Mouse (Mus musculus) embryonic facial prominence, embryonic 14.5 days (tissue): Measurements from ENCODE around the gene Pacsin2. TPM values are rescaled to one million over a fixed set of nuclear protein-coding genes. Genes with fewer than 3 reads are reported as not detected.
"Not testable (repeated sequence)": the region's sequence is repeated elsewhere in the genome, so short reads cannot be mapped to it uniquely, and the experiment has no call there.

Experiments
- ATAC-seq: fragments of 200-750 bp; cut with Nextera tagmentation; 2 replicates; pipeline ENCODE4 v1.8.0; 2017; ENCODE audit warnings: low read depth, moderate number of reproducible peaks, moderate TSS enrichment
- DNase-seq: peaks from one replicate; pipeline ENCODE4 v3.0.0-alpha.2; 2015; ENCODE audit warnings: low spot score
- H3K27ac ChIP-seq: fragments of 300-500 bp; sonication (generic); replicated peaks from 2 replicates; pipeline ENCODE4 v1.5.1; 2014; ENCODE audit warnings: low read depth, mild to moderate bottlenecking, low read length, moderate library complexity
- H3K27me3 ChIP-seq: fragments of 300-500 bp; sonication (generic); replicated peaks from 2 replicates; pipeline ENCODE4 v1.6.1; 2014; ENCODE audit warnings: low read length; ENCODE audit not compliant: control insufficient read depth, insufficient read depth
- H3K36me3 ChIP-seq: fragments of 300-500 bp; sonication (generic); 2 replicates; pipeline ENCODE4 v1.6.1; 2014; ENCODE audit warnings: low read length, mixed read lengths; ENCODE audit not compliant: control insufficient read depth, insufficient read depth
- H3K4me1 ChIP-seq: fragments of 300-500 bp; sonication (generic); 2 replicates; pipeline ENCODE4 v1.6.1; 2014; ENCODE audit warnings: antibody characterized with exemption, low read length; ENCODE audit not compliant: control insufficient read depth, insufficient read depth
- H3K4me2 ChIP-seq: fragments of 300-500 bp; sonication (generic); 2 replicates; pipeline ENCODE4 v1.6.1; 2014; ENCODE audit warnings: low read depth, mild to moderate bottlenecking, low read length, moderate library complexity, mixed read lengths
- H3K4me3 ChIP-seq: fragments of 300-500 bp; sonication (generic); 2 replicates; pipeline ENCODE4 v1.5.1; 2014; ENCODE audit warnings: low read depth, mild to moderate bottlenecking, low read length
- H3K9ac ChIP-seq: fragments of 300-500 bp; sonication (generic); 2 replicates; pipeline ENCODE4 v1.6.1; 2014; ENCODE audit warnings: low read depth, mild to moderate bottlenecking, low read length, moderate library complexity, mixed read lengths
- H3K9me3 ChIP-seq: fragments of 300-500 bp; sonication (generic); 2 replicates; pipeline ENCODE4 v1.6.1; 2016; ENCODE audit warnings: low read length; ENCODE audit not compliant: control insufficient read depth
- WGBS: fragments of 180-500 bp; shearing (Covaris S2); extraction: QIAGEN DNeasy Blood & Tissue Kit; methylation state at CpG from one replicate; pipeline ENCODE4 v1.1.7; 2014; 5-methylcytosine and 5-hydroxymethylcytosine counted together
- polyA plus RNA-seq: library from polyadenylated mRNA; unstranded; fragments of >200 nt; fragmentation: Nextera tagmentation; extraction: Ambion mirVana; gene quantifications from 2 replicates; pipeline ENCODE4 v1.2.1, GENCODE M21; 2014

Gene Pacsin2
- polyA plus RNA-seq, 1 experiment from 2014 or later = 49.3 TPM

GRCm38 (mm10) chr15:83375136-83375535, 89.3 kb downstream of the Pacsin2 start:
- Histone ChIP-seq H3K27me3 (no peaks in the 10 kb centered on the region), H3K4me2 (no peak overlapping the region), H3K9me3 (no peaks in the 10 kb centered on the region), H3K36me3 (peaks cover 29% of the 10 kb centered on the region), H3K4me1 (no peaks in the 10 kb centered on the region), H3K27ac (no peak overlapping the region), H3K9ac (no peak overlapping the region), H3K4me3 (no peak overlapping the region)
- ATAC-seq (peak; percentile 57), DNase-seq (peak; percentile 51)
- 59% methylated on average over 4 of the region's 4 CpGs for WGBS

- no peak overlapping the region for H3K9ac ChIP-seq
Observed at GRCm38 (mm10) chr15:83374076-83374475, 90.3 kb downstream of the Pacsin2 start.

GRCm38 (mm10) chr15:83368702-83369101, 95.7 kb downstream of the Pacsin2 start:
- not testable (repeated sequence) for H3K4me3 ChIP-seq, H3K36me3 ChIP-seq, H3K4me2 ChIP-seq, H3K9ac ChIP-seq, H3K27ac ChIP-seq, H3K4me1 ChIP-seq, ATAC-seq, H3K9me3 ChIP-seq, DNase-seq, H3K27me3 ChIP-seq
- WGBS = 92% methylated on average over 4 of the region's 4 CpGs

More at GRCm38 (mm10) chr15:83374076-83374475, 90.3 kb downstream of the Pacsin2 start:
- H3K4me3 ChIP-seq = no peak overlapping the region
- H3K27ac ChIP-seq = no peak overlapping the region
- H3K4me1 ChIP-seq = no peaks in the 10 kb centered on the region
- ATAC-seq (no peak), DNase-seq (no peak)
- H3K9me3 ChIP-seq = no peaks in the 10 kb centered on the region
- no peak overlapping the region for H3K4me2 ChIP-seq
- H3K36me3 ChIP-seq = peaks cover 23% of the 10 kb centered on the region
- H3K27me3 ChIP-seq = no peaks in the 10 kb centered on the region

- H3K4me3 ChIP-seq = no peak overlapping the region
- ATAC-seq (no peak), DNase-seq (peak; percentile 20)
- WGBS = 66% methylated on average over 2 of the region's 2 CpGs
- 0 out of 2 replicates have a peak, but pooled peaks cover 3% of the 10 kb centered on the region for H3K9me3 ChIP-seq
- H3K27ac ChIP-seq = no peak overlapping the region
- H3K9ac ChIP-seq = no peak overlapping the region
- peaks cover 6% of the 10 kb centered on the region; the same call in 1 of the 2 replicates for H3K4me1 ChIP-seq
- no peak overlapping the region for H3K4me2 ChIP-seq
- H3K27me3 ChIP-seq = no peaks in the 10 kb centered on the region; the same call in 1 of the 2 replicates
- no peaks in the 10 kb centered on the region for H3K36me3 ChIP-seq
Observed at GRCm38 (mm10) chr15:83368261-83368660, 96.1 kb downstream of the Pacsin2 start.

GRCm38 (mm10) chr15:83366933-83367552, 97.4 kb downstream of the Pacsin2 start:
- Histone ChIP-seq H3K27ac (no peak overlapping the region), H3K27me3 (no peaks in the 10 kb centered on the region; the same call in 1 of the 2 replicates), H3K9ac (no peak overlapping the region; the same call in 1 of the 2 replicates), H3K4me1 (peaks cover 6% of the 10 kb centered on the region; the same call in 1 of the 2 replicates), H3K36me3 (no peaks in the 10 kb centered on the region), H3K9me3 (0 out of 2 replicates have a peak, but pooled peaks cover 3% of the 10 kb centered on the region), H3K4me3 (peak overlapping the region; percentile 38), H3K4me2 (peak overlapping the region; percentile 65)
- peak; percentile 73 for DNase-seq
- 30% methylated on average over 32 of the region's 58 CpGs for WGBS
- peak; percentile 87 for ATAC-seq

- Histone ChIP-seq H3K9ac (no peak overlapping the region), H3K4me3 (no peak overlapping the region), H3K4me2 (no peak overlapping the region), H3K27ac (no peak overlapping the region), H3K27me3 (no peaks in the 10 kb centered on the region; the same call in 1 of the 2 replicates), H3K9me3 (0 out of 2 replicates have a peak, but pooled peaks cover 3% of the 10 kb centered on the region), H3K4me1 (peaks cover 6% of the 10 kb centered on the region; the same call in 1 of the 2 replicates), H3K36me3 (no peaks in the 10 kb centered on the region)
- no peak for DNase-seq
- no peak for ATAC-seq
Observed at GRCm38 (mm10) chr15:83365697-83366096, 98.7 kb downstream of the Pacsin2 start.

- H3K4me3 ChIP-seq = no peak overlapping the region
- H3K9me3 ChIP-seq = 0 out of 2 replicates have a peak, but pooled peaks cover 3% of the 10 kb centered on the region
- DNase-seq = no peak
- no peak overlapping the region for H3K9ac ChIP-seq
- no peaks in the 10 kb centered on the region for H3K36me3 ChIP-seq
- H3K4me2 ChIP-seq = no peak overlapping the region
- no peak overlapping the region for H3K27ac ChIP-seq
- no peak for ATAC-seq
- H3K27me3 ChIP-seq = no peaks in the 10 kb centered on the region; the same call in 1 of the 2 replicates
- WGBS = 62% methylated on average over 3 of the region's 3 CpGs
- H3K4me1 ChIP-seq = peaks cover 6% of the 10 kb centered on the region; the same call in 1 of the 2 replicates
Observed at GRCm38 (mm10) chr15:83364194-83364593, 100.2 kb downstream of the Pacsin2 start.

GRCm38 (mm10) chr15:83362813-83363212, 101.6 kb downstream of the Pacsin2 start:
- H3K4me3 ChIP-seq, H3K27me3 ChIP-seq, DNase-seq, H3K4me1 ChIP-seq, H3K4me2 ChIP-seq, H3K27ac ChIP-seq, H3K9me3 ChIP-seq, H3K36me3 ChIP-seq, ATAC-seq, H3K9ac ChIP-seq: not testable (repeated sequence)
- 88% methylated on average over 1 of the region's 1 CpGs for WGBS

- DNase-seq, H3K27ac ChIP-seq, H3K4me1 ChIP-seq, ATAC-seq, H3K36me3 ChIP-seq, H3K4me3 ChIP-seq, H3K27me3 ChIP-seq, H3K9ac ChIP-seq, H3K4me2 ChIP-seq, H3K9me3 ChIP-seq: not testable (repeated sequence)
- WGBS = 89% methylated on average over 3 of the region's 5 CpGs
Observed at GRCm38 (mm10) chr15:83360899-83361298, 103.5 kb downstream of the Pacsin2 start.
